Mouse (Mus musculus) kidney, embryonic 16.5 days (tissue): Measurements from ENCODE around the gene Cx3cr1. TPM values are rescaled to one million over a fixed set of nuclear protein-coding genes. Genes with fewer than 3 reads are reported as not detected.
A peak's percentile ranks its signal among the peaks of the same experiment; 100 is the strongest.

ENCODE experiments used
- ATAC-seq: fragments of 200-750 bp; cut with Nextera tagmentation; 2 replicates; pipeline ENCODE4 v1.8.0; 2017; ENCODE audit warnings: moderate TSS enrichment; ENCODE audit not compliant: low FRiP score, low TSS enrichment
- H3K27ac ChIP-seq: fragments of 300-500 bp; sonication (generic); 2 replicates; pipeline ENCODE4 v1.5.1; 2014; ENCODE audit warnings: low read length
- H3K27me3 ChIP-seq: fragments of 300-500 bp; sonication (generic); 2 replicates; pipeline ENCODE4 v1.6.1; 2014; ENCODE audit warnings: low read length, control low read depth, mixed read lengths; ENCODE audit not compliant: insufficient read depth
- H3K36me3 ChIP-seq: fragments of 300-500 bp; sonication (generic); 2 replicates; pipeline ENCODE4 v1.6.1; 2014; ENCODE audit warnings: low read length, control low read depth, mixed read lengths; ENCODE audit not compliant: insufficient read depth
- H3K4me1 ChIP-seq: fragments of 300-500 bp; sonication (generic); 2 replicates; pipeline ENCODE4 v1.6.1; 2014; ENCODE audit warnings: low read length, control low read depth, mixed read lengths; ENCODE audit not compliant: insufficient read depth
- H3K4me2 ChIP-seq: fragments of 300-500 bp; sonication (generic); replicated peaks from 2 replicates; pipeline ENCODE4 v1.6.1; 2014; ENCODE audit warnings: low read depth, low read length
- H3K4me3 ChIP-seq: fragments of 300-500 bp; sonication (generic); 2 replicates; pipeline ENCODE4 v1.5.1; 2014; ENCODE audit warnings: mild to moderate bottlenecking, low read length
- H3K9ac ChIP-seq: fragments of 300-500 bp; sonication (generic); replicated peaks from 2 replicates; pipeline ENCODE4 v1.6.1; 2014; ENCODE audit warnings: low read length
- H3K9me3 ChIP-seq: fragments of 300-500 bp; sonication (generic); 2 replicates; pipeline ENCODE4 v1.6.1; 2016; ENCODE audit warnings: low read length, control low read depth
- WGBS: fragments of 180-500 bp; shearing (Covaris S2); extraction: QIAGEN DNeasy Blood & Tissue Kit; methylation state at CpG from one replicate; pipeline ENCODE4 v1.1.7; 2014; 5-methylcytosine and 5-hydroxymethylcytosine counted together
- polyA plus RNA-seq: library from polyadenylated mRNA; unstranded; fragments of >200 nt; fragmentation: Nextera tagmentation; extraction: Ambion mirVana; gene quantifications from 2 replicates; pipeline ENCODE4 v1.2.1, GENCODE M21; 2015

Cx3cr1 gene
- polyA plus RNA-seq, 1 experiment from 2014 or later: 5.3 TPM

DNA sequence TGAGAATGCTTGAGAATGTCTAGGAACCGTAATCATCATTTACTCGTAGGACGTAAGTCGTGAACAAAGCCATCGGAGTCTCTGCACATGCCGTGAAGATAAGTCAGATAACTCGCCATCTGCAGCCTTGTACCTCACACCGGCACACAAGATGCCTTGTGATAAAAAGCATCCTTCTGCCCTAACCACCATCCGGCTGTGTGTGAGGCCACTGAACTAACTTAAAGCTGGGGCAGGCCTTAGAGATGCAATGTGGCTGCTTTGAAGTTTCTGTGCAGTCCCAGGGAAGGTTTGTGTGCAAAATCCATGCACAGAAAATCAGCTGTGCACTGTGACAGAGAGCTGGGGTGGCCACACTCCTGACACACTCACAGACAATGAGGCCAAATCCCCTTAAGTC, 14.7 kb upstream of the Cx3cr1 start:
- Histone ChIP-seq H3K9me3 (0 out of 2 replicates have a peak, but pooled peaks cover 4% of the 10 kb centered on the region), H3K27me3 (no peaks in the 10 kb centered on the region), H3K4me3 (no peak overlapping the region), H3K4me2 (no peak overlapping the region), H3K36me3 (no peaks in the 10 kb centered on the region), H3K4me1 (no peaks in the 10 kb centered on the region), H3K27ac (no peak overlapping the region), H3K9ac (no peak overlapping the region)
- 87% methylated on average over 9 of the region's 9 CpGs for WGBS
- no peak for ATAC-seq

DNA sequence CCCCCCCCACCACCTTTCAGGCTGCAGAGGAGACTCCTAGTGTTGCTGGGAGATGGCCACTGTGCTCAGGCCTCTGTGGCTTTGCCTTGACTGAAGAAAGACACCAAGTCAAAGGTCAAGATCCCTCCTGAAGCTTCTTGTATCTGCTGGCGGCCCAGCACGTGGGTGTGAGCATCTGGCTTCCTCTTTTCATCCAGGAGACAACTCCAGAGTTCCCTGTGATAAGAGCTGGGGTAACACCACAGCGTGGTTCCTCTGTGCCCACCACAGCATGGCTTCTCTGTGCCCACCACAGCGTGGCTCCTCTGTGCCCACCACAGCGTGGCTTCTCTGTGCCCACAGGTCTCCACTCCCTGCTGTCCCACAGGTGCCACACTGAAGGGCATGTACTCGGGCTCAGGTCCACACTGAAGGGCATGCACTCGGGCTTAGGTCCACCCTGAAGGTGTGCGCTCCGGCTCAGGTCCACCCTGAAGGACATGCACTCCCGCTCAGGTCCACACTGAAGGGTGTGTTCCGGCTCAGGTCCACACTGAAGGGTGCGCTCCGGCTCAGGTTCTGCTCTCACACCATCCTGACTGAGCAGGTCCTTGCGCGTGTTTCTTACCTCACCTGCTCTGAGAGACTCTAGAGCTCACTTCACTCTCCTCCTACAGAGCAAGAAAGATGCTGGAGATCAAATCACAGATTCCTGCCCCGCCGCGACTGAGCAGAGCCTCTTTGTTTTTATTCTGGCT, 13.6 kb upstream of the Cx3cr1 start:
- H3K9me3 ChIP-seq: no peaks in the 10 kb centered on the region
- H3K4me2 ChIP-seq: no peak overlapping the region
- 80% methylated on average over 18 of the region's 18 CpGs for WGBS
- no peak overlapping the region for H3K9ac ChIP-seq
- H3K36me3 ChIP-seq: no peaks in the 10 kb centered on the region
- H3K27me3 ChIP-seq: no peaks in the 10 kb centered on the region
- no peak overlapping the region for H3K4me3 ChIP-seq
- ATAC-seq: no peak
- no peak overlapping the region for H3K27ac ChIP-seq
- H3K4me1 ChIP-seq: no peaks in the 10 kb centered on the region

GRCm38 (mm10) chr9:120082691-120083090, 13.0 kb upstream of the Cx3cr1 start:
- H3K9ac ChIP-seq: no peak overlapping the region
- 86% methylated on average over 4 of the region's 4 CpGs for WGBS
- no peak overlapping the region for H3K27ac ChIP-seq
- H3K4me3 ChIP-seq: no peak overlapping the region
- H3K9me3 ChIP-seq: no peaks in the 10 kb centered on the region
- ATAC-seq: no peak
- H3K4me2 ChIP-seq: no peak overlapping the region
- no peaks in the 10 kb centered on the region for H3K27me3 ChIP-seq
- no peaks in the 10 kb centered on the region for H3K36me3 ChIP-seq
- no peaks in the 10 kb centered on the region for H3K4me1 ChIP-seq

GRCm38 (mm10) chr9:120081967-120082366, 12.3 kb upstream of the Cx3cr1 start:
- no peaks in the 10 kb centered on the region for H3K4me1 ChIP-seq
- H3K27me3 ChIP-seq: no peaks in the 10 kb centered on the region
- no peaks in the 10 kb centered on the region for H3K36me3 ChIP-seq
- H3K27ac ChIP-seq: no peak overlapping the region
- no peaks in the 10 kb centered on the region for H3K9me3 ChIP-seq
- 83% methylated on average over 5 of the region's 5 CpGs for WGBS
- no peak overlapping the region for H3K4me3 ChIP-seq
- no peak for ATAC-seq
- H3K4me2 ChIP-seq: no peak overlapping the region
- no peak overlapping the region for H3K9ac ChIP-seq

DNA sequence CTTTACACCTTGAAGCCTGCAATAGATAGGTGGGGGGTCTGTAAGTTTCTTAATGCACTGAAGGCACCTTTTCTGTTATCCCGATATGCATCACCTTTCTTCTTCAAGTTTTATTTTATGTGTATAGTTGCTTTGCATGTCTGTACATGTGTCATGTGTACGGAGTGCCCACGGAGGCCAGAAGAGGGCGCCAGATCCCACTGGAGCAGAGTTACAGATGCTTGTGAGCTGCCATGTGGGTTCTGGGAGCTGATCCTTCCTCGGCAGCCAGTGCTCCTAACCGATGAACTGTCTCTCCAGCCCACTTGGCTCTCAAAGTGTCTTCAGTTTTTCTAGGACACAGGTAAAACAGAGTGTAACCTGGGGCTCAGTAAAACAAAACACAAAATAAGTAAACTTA, 11.6 kb upstream of the Cx3cr1 start:
- H3K27ac ChIP-seq: no peak overlapping the region
- no peak for ATAC-seq
- 72% methylated on average over 6 of the region's 6 CpGs for WGBS
- H3K4me2 ChIP-seq: no peak overlapping the region
- no peaks in the 10 kb centered on the region for H3K36me3 ChIP-seq
- H3K9ac ChIP-seq: no peak overlapping the region
- H3K4me3 ChIP-seq: no peak overlapping the region
- H3K4me1 ChIP-seq: no peaks in the 10 kb centered on the region
- H3K9me3 ChIP-seq: no peaks in the 10 kb centered on the region
- H3K27me3 ChIP-seq: no peaks in the 10 kb centered on the region

- ATAC-seq: no peak
- 78% methylated on average over 8 of the region's 8 CpGs for WGBS
Observed at GRCm38 (mm10) chr9:120080546-120081108, 10.9 kb upstream of the Cx3cr1 start.

GRCm38 (mm10) chr9:120079901-120080300, 10.2 kb upstream of the Cx3cr1 start:
- no peaks in the 10 kb centered on the region for H3K27me3 ChIP-seq
- H3K4me1 ChIP-seq: no peaks in the 10 kb centered on the region
- H3K4me2 ChIP-seq: no peak overlapping the region
- H3K9me3 ChIP-seq: no peaks in the 10 kb centered on the region
- ATAC-seq: no peak
- no peak overlapping the region for H3K27ac ChIP-seq
- no peaks in the 10 kb centered on the region for H3K36me3 ChIP-seq
- no peak overlapping the region for H3K4me3 ChIP-seq
- no peak overlapping the region for H3K9ac ChIP-seq
- 70% methylated on average over 7 of the region's 7 CpGs for WGBS

More at GRCm38 (mm10) chr9:120080546-120081108, 10.9 kb upstream of the Cx3cr1 start:
- H3K4me3 ChIP-seq: no peak overlapping the region
- no peaks in the 10 kb centered on the region for H3K9me3 ChIP-seq
- no peak overlapping the region for H3K9ac ChIP-seq
- no peaks in the 10 kb centered on the region for H3K36me3 ChIP-seq
- H3K27ac ChIP-seq: no peak overlapping the region
- no peaks in the 10 kb centered on the region for H3K27me3 ChIP-seq
- H3K4me2 ChIP-seq: no peak overlapping the region
- H3K4me1 ChIP-seq: no peaks in the 10 kb centered on the region

- H3K4me3 ChIP-seq: no peak overlapping the region
- no peaks in the 10 kb centered on the region for H3K4me1 ChIP-seq
- H3K9me3 ChIP-seq: no peaks in the 10 kb centered on the region
- H3K9ac ChIP-seq: no peak overlapping the region
- no peak overlapping the region for H3K27ac ChIP-seq
- no peak for ATAC-seq
- H3K27me3 ChIP-seq: no peaks in the 10 kb centered on the region
- H3K4me2 ChIP-seq: no peak overlapping the region
- H3K36me3 ChIP-seq: no peaks in the 10 kb centered on the region
- WGBS: 89% methylated on average over 3 of the region's 3 CpGs
Observed at GRCm38 (mm10) chr9:120078241-120078640, 8.6 kb upstream of the Cx3cr1 start.

DNA sequence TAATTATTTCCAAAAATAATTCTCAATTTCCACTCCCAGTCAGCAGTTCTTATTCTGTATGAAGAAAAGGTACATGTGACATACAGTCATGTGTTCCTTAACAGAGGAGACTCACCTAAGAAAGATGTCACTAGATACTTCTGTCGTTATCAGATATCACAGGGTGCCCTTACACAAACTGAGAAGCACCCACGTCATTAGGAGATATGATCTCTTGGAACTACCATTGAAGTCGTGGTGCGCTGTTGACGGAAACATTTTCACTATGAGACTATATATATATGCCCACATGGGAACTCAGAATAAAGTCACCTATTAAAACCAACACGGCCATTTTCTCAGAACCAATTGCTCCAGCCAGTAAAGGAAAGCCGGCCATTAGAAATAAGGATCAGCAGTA, 4.8 kb upstream of the Cx3cr1 start:
- Histone ChIP-seq H3K9me3 (no peaks in the 10 kb centered on the region), H3K4me2 (no peak overlapping the region), H3K9ac (no peak overlapping the region), H3K27me3 (no peaks in the 10 kb centered on the region), H3K4me1 (0 out of 2 replicates have a peak, but pooled peaks cover 4% of the 10 kb centered on the region), H3K27ac (no peak overlapping the region), H3K4me3 (no peak overlapping the region), H3K36me3 (no peaks in the 10 kb centered on the region)
- no peak for ATAC-seq
- WGBS: 85% methylated on average over 7 of the region's 7 CpGs

- Histone ChIP-seq H3K27me3 (no peaks in the 10 kb centered on the region), H3K27ac (no peak overlapping the region), H3K36me3 (no peaks in the 10 kb centered on the region), H3K4me3 (no peak overlapping the region), H3K9me3 (no peaks in the 10 kb centered on the region), H3K4me2 (no peak overlapping the region), H3K4me1 (0 out of 2 replicates have a peak, but pooled peaks cover 4% of the 10 kb centered on the region), H3K9ac (no peak overlapping the region)
- WGBS: 14% methylated on average over 3 of the region's 3 CpGs
- peak; percentile 51; the same call in 1 of the 2 replicates for ATAC-seq
Observed at GRCm38 (mm10) chr9:120073169-120073568, 3.5 kb upstream of the Cx3cr1 start.
